Comparison of ENCODE assay signal across 25 mouse cellular contexts in the genomic region with DNA sequence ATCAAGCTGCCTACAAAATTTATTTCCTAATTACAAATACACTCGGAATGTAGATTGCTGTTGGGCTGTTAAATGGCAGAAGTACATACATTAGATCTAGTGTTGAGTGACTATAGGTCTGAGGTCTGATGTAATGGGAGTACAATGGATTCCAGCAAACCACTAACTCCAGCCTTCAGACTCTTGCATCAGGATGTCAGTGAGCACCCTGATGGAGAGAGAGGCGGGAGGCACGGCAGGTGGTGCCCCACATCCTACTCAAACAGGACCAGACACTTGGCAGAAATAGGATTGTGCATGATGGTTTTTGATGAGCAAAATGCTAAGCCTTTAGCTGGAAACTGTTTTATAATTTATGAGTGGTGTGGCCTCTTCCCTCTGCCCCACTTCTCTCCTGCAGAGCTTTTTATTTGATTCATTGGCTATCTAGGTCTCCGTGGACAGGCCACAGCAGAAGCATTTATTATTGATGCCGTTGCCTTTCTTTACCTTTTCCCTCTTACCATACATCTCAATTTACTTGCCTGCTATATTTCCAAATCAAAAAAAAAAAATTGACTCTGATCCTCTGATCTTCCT.
DNase-seq lines count a peak whose midpoint lies in the region; ATAC-seq and TF ChIP-seq lines count a peak whose summit lies in the region.
"Had no signal": no experiment of that assay in that cellular context is flagged by ENCODE, and none has a peak within 500 bp of the region (broad histone marks: within the 10 kb centered on the region; RNA-seq: fewer than 3 reads in every experiment).

No protein-coding gene starts in this region.

- H3K27me3 ChIP-seq in midbrain, embryonic 16.5 days (ENCODE audit: control insufficient read depth, insufficient read depth, low read depth, low read length) = no peaks in the 10 kb centered on the region
- no peaks in the 10 kb centered on the region for H3K27me3 ChIP-seq in midbrain, postnatal 0 days (ENCODE audit: insufficient read depth, low read length)
- H3K27me3 ChIP-seq: embryonic facial prominence, embryonic 15.5 days; forebrain, embryonic 13.5 days; heart, embryonic 12.5 days; limb, embryonic 12.5 days; liver, embryonic 15.5 days; neural tube, embryonic 12.5 days had no signal

- H3K9ac ChIP-seq in midbrain, embryonic 16.5 days (ENCODE audit: low read depth, low read length) = no peak overlapping the region
- no peak overlapping the region for H3K9ac ChIP-seq in midbrain, postnatal 0 days (replicated peaks; ENCODE audit: low read length, poor library complexity, severe bottlenecking)
- H3K9ac ChIP-seq: embryonic facial prominence, embryonic 15.5 days; forebrain, embryonic 13.5 days; heart, embryonic 12.5 days; hindbrain, embryonic 14.5 days; limb, embryonic 12.5 days; liver, embryonic 15.5 days; lung, embryonic 14.5 days; neural tube, embryonic 12.5 days had no signal

- no peak for TF ChIP-seq CTCF in midbrain, postnatal 0 days (IDR thresholded peaks at IDR 0.05)

- DNase-seq in cerebellum, adult 11-12 months = peak; percentile 6
- no peak for DNase-seq in cerebellum, postnatal 10 days
- no peak for DNase-seq in midbrain, postnatal 0 days (ENCODE audit: low spot score)
- DNase-seq in cerebellum, adult 9-11 months = peak; percentile 25
- DNase-seq in adrenal gland, postnatal 25 days = no peak
- DNase-seq: adrenal gland, postnatal 14 days; gastrocnemius, postnatal 25 days; heart, adult 2 months; kidney, adult 11 months; kidney, postnatal 25 days; lung, embryonic 14.5 days; lung, postnatal 14 days; right cerebral cortex, postnatal 14 days had no signal

- H3K4me1 ChIP-seq in midbrain, embryonic 16.5 days (ENCODE audit: control insufficient read depth, insufficient read depth, low read length) = no peaks in the 10 kb centered on the region
- no peaks in the 10 kb centered on the region for H3K4me1 ChIP-seq in midbrain, postnatal 0 days (ENCODE audit: insufficient read depth, low read length)
- H3K4me1 ChIP-seq: embryonic facial prominence, embryonic 10.5 days; embryonic facial prominence, embryonic 15.5 days; heart, embryonic 12.5 days; limb, embryonic 12.5 days; liver, embryonic 15.5 days; neural tube, embryonic 12.5 days had no signal

- 75% methylated on average over 5 of the region's 5 CpGs for WGBS in midbrain, embryonic 16.5 days
- 83% methylated on average over 5 of the region's 5 CpGs for WGBS in midbrain, postnatal 0 days

- no peak overlapping the region for H3K27ac ChIP-seq in midbrain, embryonic 16.5 days (ENCODE audit: low read length)
- H3K27ac ChIP-seq in midbrain, postnatal 0 days (ENCODE audit: low read depth, low read length) = no peak overlapping the region
- H3K27ac ChIP-seq: embryonic facial prominence, embryonic 10.5 days; embryonic facial prominence, embryonic 15.5 days; forebrain, embryonic 13.5 days; heart, adult 2 months; hindbrain, embryonic 14.5 days; limb, embryonic 12.5 days; liver, embryonic 15.5 days; neural tube, embryonic 12.5 days had no signal

- H3K4me3 ChIP-seq in midbrain, embryonic 16.5 days (ENCODE audit: low read depth, low read length) = no peak overlapping the region
- no peak overlapping the region for H3K4me3 ChIP-seq in midbrain, postnatal 0 days (ENCODE audit: low read depth, low read length)
- H3K4me3 ChIP-seq: embryonic facial prominence, embryonic 10.5 days; embryonic facial prominence, embryonic 15.5 days; forebrain, embryonic 13.5 days; heart, adult 2 months; heart, embryonic 12.5 days; limb, embryonic 12.5 days; liver, embryonic 15.5 days; neural tube, embryonic 12.5 days had no signal

- ATAC-seq in midbrain, embryonic 16.5 days = 0 out of 2 replicates have a peak, but pooled peaks have one; percentile 28
- ATAC-seq in midbrain, postnatal 0 days (ENCODE audit: low FRiP score) = no peak
- no peak for ATAC-seq in granulocyte monocyte progenitor cell, adult 5-6 weeks (replicated peaks; ENCODE audit: poor library complexity, severe bottlenecking)
- ATAC-seq: CD4-positive, CD25-positive, alpha-beta regulatory T cell, adult 4 months; forebrain, embryonic 13.5 days; inflammation-experienced regulatory T-cells, adult 6 months had no signal

- H3K9me3 ChIP-seq in midbrain, embryonic 16.5 days (replicated peaks; ENCODE audit: control insufficient read depth, low read length, poor library complexity, severe bottlenecking) = no peaks in the 10 kb centered on the region
- no peaks in the 10 kb centered on the region for H3K9me3 ChIP-seq in midbrain, postnatal 0 days (ENCODE audit: low read length)
- H3K9me3 ChIP-seq: embryonic facial prominence, embryonic 10.5 days; embryonic facial prominence, embryonic 15.5 days; forebrain, embryonic 13.5 days; heart, embryonic 12.5 days; limb, embryonic 12.5 days; liver, embryonic 15.5 days; neural tube, embryonic 12.5 days had no signal

- H3K4me2 ChIP-seq in midbrain, embryonic 16.5 days (ENCODE audit: low read length) = no peak overlapping the region
- H3K4me2 ChIP-seq in midbrain, postnatal 0 days (ENCODE audit: low read depth, low read length, poor library complexity, severe bottlenecking) = no peak overlapping the region
- H3K4me2 ChIP-seq: embryonic facial prominence, embryonic 15.5 days; forebrain, embryonic 13.5 days; heart, embryonic 12.5 days; hindbrain, embryonic 14.5 days; limb, embryonic 12.5 days; liver, embryonic 15.5 days; lung, embryonic 14.5 days; neural tube, embryonic 12.5 days had no signal

- H3K36me3 ChIP-seq in midbrain, embryonic 16.5 days (ENCODE audit: control insufficient read depth, insufficient read depth, low read length) = no peaks in the 10 kb centered on the region
- H3K36me3 ChIP-seq in midbrain, postnatal 0 days (ENCODE audit: insufficient read depth, low read length) = no peaks in the 10 kb centered on the region
- H3K36me3 ChIP-seq: embryonic facial prominence, embryonic 10.5 days; embryonic facial prominence, embryonic 15.5 days; heart, embryonic 12.5 days; limb, embryonic 12.5 days; liver, embryonic 15.5 days; neural tube, embryonic 12.5 days had no signal

Comparison
In these comparisons a context has a peak if more than half of its experiments do, and no peak if none do; other contexts are left out.
1. DNase-seq: peak in cerebellum, adult 11-12 months (single experiment) and cerebellum, adult 9-11 months (single experiment); none in cerebellum, postnatal 10 days (0 of 2), midbrain, postnatal 0 days (single experiment) and adrenal gland, postnatal 25 days (single experiment).